Mouse (Mus musculus) liver, adult 2 months (tissue): Measurements from ENCODE around the gene Foxp4.

Source experiments
- CTCF ChIP-seq: fragments of 200-500 bp; IDR thresholded peaks from 2 replicates; pipeline ENCODE4 v1.5.1; 2011; ENCODE audit warnings: low read depth, low read length, control low read depth
- POLR2A ChIP-seq: fragments of 200-500 bp; IDR thresholded peaks from 2 replicates; pipeline ENCODE4 v1.6.1; 2011; ENCODE audit warnings: low read length, control low read depth; ENCODE audit not compliant: insufficient read depth; ENCODE audit errors: extremely low read depth

DNA sequence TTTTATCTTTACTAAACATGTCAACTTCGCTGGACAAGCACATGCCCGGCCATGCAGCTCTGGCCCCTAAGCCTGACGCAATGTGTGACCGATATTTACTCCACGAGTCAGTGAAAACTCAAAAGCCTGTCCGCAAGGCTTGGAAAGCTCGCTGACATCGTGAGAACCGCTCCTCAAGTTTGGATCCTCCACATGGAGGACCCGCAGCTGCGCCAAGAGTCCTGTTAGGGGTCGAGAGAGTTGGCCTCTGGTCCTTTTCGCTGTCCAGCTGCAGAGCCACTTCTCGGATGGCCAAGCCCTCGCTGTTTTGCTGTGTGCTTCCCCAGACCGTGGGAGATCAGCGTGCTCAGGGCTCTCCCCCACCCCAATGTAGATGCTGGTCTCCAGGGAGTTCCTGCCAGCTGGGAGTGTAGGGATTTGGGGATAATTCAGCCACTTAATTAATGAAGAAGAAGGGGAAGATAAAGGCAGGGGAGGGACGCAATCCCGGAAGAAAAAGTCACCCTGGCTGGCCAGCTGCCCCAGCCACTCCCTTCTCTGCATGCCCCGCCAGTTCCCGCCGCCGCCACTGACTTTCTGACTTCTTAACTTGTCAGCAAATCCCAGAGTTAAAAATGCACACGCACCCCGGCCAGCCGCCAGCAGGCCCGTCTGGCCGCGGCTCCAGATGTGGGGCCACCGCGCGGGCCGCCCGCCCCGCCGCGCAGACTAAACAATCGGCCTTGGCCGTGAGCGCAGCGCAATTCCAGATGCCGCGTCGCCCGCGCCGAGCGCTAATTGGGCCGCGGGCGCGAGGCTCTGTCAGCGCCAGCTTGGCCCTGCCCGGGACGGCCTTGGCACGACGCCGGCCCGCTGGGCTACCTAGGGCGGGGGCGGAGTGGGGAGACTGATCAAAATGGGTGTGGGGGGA is 49.4 kb upstream of the Foxp4 start:
- peak; percentile 5; the same call in 1 of the 2 replicates for TF ChIP-seq CTCF
- TF ChIP-seq POLR2A = no peak
